Mouse (Mus musculus): ENCODE results near the gene Tmem33.

The Tmem33 gene

GRCm38 (mm10) chr5:67340811-67341210, 80.4 kb downstream of the Tmem33 start:
- no peak for DNase-seq

All from heart, adult 11 months (tissue).